Mouse (Mus musculus) liver, postnatal 0 days (tissue): Measurements from ENCODE around the gene Krt15. TPM values are rescaled to one million over a fixed set of nuclear protein-coding genes. Genes with fewer than 3 reads are reported as not detected.

Experiments
- ATAC-seq: fragments of 200-750 bp; cut with Nextera tagmentation; 2 replicates; pipeline ENCODE4 v1.8.0; 2017; ENCODE audit warnings: mild to moderate bottlenecking, moderate library complexity
- DNase-seq: peaks from one replicate; pipeline ENCODE4 v3.0.0-alpha.2; 2016
- H3K27ac ChIP-seq: fragments of 300-500 bp; sonication (generic); 2 replicates; pipeline ENCODE4 v1.5.1; 2014; ENCODE audit warnings: antibody characterized with exemption, moderate library complexity, mild to moderate bottlenecking, low read depth
- H3K27me3 ChIP-seq: fragments of 300-500 bp; sonication (generic); 2 replicates; pipeline ENCODE4 v1.6.1; 2014; ENCODE audit warnings: low read length, control low read depth, mixed read lengths; ENCODE audit not compliant: insufficient read depth
- H3K36me3 ChIP-seq: fragments of 300-500 bp; sonication (generic); replicated peaks from 2 replicates; pipeline ENCODE4 v1.6.1; 2014; ENCODE audit warnings: mild to moderate bottlenecking, control low read depth, low read length, moderate library complexity, mixed read lengths; ENCODE audit not compliant: insufficient read depth
- H3K4me1 ChIP-seq: fragments of 300-500 bp; sonication (generic); 2 replicates; pipeline ENCODE4 v1.6.1; 2014; ENCODE audit warnings: antibody characterized with exemption, mild to moderate bottlenecking, control low read depth; ENCODE audit not compliant: insufficient read depth
- H3K4me2 ChIP-seq: fragments of 300-500 bp; sonication (generic); 2 replicates; pipeline ENCODE4 v1.6.1; 2014; ENCODE audit warnings: low read depth, mild to moderate bottlenecking, low read length, moderate library complexity, mixed read lengths
- H3K4me3 ChIP-seq: fragments of 300-500 bp; sonication (generic); 2 replicates; pipeline ENCODE4 v1.5.1; 2014; ENCODE audit warnings: low read depth, low read length
- H3K9ac ChIP-seq: fragments of 300-500 bp; sonication (generic); replicated peaks from 2 replicates; pipeline ENCODE4 v1.6.1; 2014; ENCODE audit warnings: mild to moderate bottlenecking, moderate library complexity
- H3K9me3 ChIP-seq: fragments of 300-500 bp; sonication (generic); 2 replicates; pipeline ENCODE4 v1.6.1; 2016; ENCODE audit warnings: mild to moderate bottlenecking, control low read depth, low read length, mixed read lengths
- CTCF ChIP-seq: sonication (generic); IDR thresholded peaks from 2 replicates; pipeline ENCODE4 v1.5.1; 2016; ENCODE audit warnings: antibody characterized with exemption, low read depth
- EP300 ChIP-seq: IDR thresholded peaks from 2 replicates; pipeline ENCODE4 v1.6.1; 2016; ENCODE audit warnings: antibody characterized with exemption, low read depth, mild to moderate bottlenecking
- WGBS: fragments of 180-500 bp; shearing (Covaris S2); extraction: QIAGEN DNeasy Blood & Tissue Kit; methylation state at CpG from one replicate; pipeline ENCODE4 v1.1.7; 2014; ENCODE audit not compliant: insufficient replicate concordance; 5-methylcytosine and 5-hydroxymethylcytosine counted together
- polyA plus RNA-seq: library from polyadenylated mRNA; unstranded; fragments of >200 nt; fragmentation: Nextera tagmentation; extraction: Ambion mirVana; gene quantifications from 2 replicates; pipeline ENCODE4 v1.2.1, GENCODE M21; 2015

The Krt15 gene
- polyA plus RNA-seq, 1 experiment from 2014 or later, result 0.11 TPM

DNA sequence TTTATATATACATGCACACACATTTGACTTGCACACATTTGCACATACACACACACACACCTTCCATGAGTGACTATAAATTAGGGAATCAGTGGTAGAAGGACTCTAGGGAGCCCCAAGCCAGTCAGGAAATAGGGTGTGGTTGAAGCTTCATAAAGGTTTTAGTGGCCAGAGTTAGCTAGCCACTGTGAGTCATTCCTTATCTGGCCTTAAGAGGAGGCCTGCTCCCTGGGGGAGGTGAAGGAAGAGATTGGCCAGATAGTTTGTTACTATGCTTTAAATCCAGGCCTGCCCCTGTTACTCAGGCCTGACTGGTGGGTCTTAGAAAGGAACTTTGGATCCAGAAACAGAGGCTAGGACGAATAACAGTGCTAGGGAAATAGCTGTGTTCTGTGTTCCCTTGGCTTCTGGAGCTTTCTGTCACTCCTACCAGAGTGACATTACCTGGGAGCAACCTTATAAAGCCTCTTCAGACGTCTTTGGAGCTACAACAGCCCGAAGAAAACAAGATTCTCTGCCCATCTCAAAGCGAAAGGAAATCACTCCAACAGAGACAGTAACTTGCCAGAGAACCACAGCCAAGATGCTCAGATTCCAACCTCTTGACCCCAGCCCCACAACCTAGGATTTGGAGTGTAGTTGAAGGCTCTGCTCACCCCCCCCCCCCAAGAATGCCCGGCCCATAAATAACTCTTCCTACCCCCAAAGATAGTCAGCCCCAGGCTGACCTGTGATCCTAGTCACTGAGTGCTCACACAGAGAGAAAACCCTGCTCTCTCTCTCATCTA is 12.0 kb upstream of the Krt15 start:
- Histone ChIP-seq H3K27me3 (peaks cover 22% of the 10 kb centered on the region), H3K9ac (no peak overlapping the region), H3K9me3 (no peaks in the 10 kb centered on the region), H3K27ac (no peak overlapping the region), H3K36me3 (no peaks in the 10 kb centered on the region), H3K4me2 (no peak overlapping the region), H3K4me1 (no peaks in the 10 kb centered on the region), H3K4me3 (no peak overlapping the region)
- DNase-seq, result no peak
- TF ChIP-seq CTCF (no peak), EP300 (no peak)
- WGBS, result 51% methylated on average over 5 of the region's 5 CpGs
- no peak for ATAC-seq

DNA sequence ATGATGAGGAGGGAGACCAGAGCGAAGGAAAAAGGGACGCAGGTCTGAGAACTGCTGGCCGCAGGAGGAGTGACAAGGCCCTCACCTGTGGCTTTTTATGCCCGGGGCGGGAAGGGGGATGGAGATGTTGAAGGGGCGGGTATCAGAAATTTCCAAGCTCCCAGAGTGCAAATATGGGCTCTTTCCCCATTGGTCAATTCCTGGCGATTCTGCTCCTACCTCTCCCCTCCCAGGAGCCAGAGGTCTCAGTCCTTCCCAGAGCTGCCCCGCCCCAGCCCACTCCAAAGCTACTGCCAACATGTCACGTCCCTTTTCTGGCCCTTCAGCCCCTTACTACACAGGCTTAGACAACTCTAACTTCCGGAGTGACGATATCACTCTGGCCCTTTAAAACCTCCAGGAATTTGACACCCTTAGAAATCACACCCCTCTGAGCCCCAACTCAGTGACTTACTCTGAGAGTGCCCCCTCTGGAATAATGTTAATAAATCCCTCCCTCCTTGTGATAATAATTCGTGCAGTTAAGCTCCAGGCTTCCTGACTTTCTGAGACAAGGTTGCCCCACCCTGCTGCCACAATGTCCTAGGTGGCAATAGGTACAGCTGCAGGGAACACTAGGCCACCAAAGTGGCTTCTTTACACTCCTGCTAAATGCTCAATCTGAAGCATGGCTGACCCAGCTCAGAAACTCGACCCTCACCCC is 10.3 kb upstream of the Krt15 start:
- Histone ChIP-seq H3K4me2 (no peak overlapping the region), H3K9me3 (no peaks in the 10 kb centered on the region), H3K36me3 (no peaks in the 10 kb centered on the region), H3K27ac (no peak overlapping the region), H3K27me3 (peaks cover 22% of the 10 kb centered on the region), H3K9ac (no peak overlapping the region), H3K4me1 (no peaks in the 10 kb centered on the region), H3K4me3 (no peak overlapping the region)
- TF ChIP-seq EP300 (no peak), CTCF (no peak)
- ATAC-seq, result no peak
- WGBS, result 5% methylated on average over 13 of the region's 13 CpGs
- DNase-seq, result no peak

DNA sequence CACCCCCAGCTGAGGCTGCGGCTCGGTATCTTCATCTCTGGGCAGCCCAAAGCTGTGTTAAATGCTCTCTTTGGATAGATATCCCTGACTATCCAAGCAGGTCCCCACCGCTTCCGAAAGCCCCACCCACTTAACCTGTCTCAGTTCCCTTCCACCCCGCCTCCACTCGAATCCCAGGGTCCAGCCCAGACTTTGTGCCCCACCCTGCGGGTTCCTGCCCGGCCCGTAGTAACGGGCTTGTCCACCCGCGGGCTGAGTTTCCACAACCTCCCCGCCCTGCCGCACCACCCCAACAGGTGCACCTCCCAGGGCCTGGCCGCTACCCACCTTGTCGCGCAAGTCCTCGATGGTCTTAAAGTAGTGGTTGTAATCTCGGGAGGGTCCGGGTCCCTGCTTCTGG is 9.4 kb upstream of the Krt15 start:
- H3K4me3 ChIP-seq, result peak overlapping the region; percentile 20
- WGBS, result 6% methylated on average over 20 of the region's 20 CpGs
- no peaks in the 10 kb centered on the region for H3K9me3 ChIP-seq
- TF ChIP-seq CTCF (no peak), EP300 (no peak)
- peaks cover 22% of the 10 kb centered on the region for H3K27me3 ChIP-seq
- DNase-seq (no peak), ATAC-seq (no peak)
- H3K4me2 ChIP-seq, result peak overlapping the region; percentile 44
- no peaks in the 10 kb centered on the region for H3K4me1 ChIP-seq
- no peak overlapping the region for H3K27ac ChIP-seq
- H3K9ac ChIP-seq, result no peak overlapping the region; the same call in 1 of the 2 replicates
- H3K36me3 ChIP-seq, result no peaks in the 10 kb centered on the region

DNA sequence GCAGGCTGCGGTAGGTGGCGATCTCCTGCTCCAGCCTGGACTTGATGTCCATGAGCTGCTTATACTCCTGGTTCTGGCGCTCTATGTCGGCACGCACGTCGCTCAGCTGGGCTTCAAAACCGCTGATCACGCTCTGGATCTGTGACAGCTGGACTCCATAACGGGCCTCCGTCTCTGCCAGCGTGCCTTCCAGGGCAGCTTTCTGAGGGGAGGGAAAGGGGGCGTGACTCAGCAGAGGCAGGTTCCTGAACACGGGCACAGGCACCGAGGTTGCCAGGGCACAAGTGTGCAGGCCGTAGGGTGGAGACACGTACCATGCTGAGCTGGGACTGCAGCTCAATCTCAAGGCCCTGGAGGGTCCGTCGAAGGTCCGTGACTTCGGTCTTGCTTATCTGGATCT is 5.2 kb upstream of the Krt15 start:
- Histone ChIP-seq H3K4me3 (no peak overlapping the region), H3K4me1 (no peaks in the 10 kb centered on the region), H3K4me2 (no peak overlapping the region), H3K9me3 (no peaks in the 10 kb centered on the region), H3K9ac (no peak overlapping the region), H3K27me3 (peaks cover 19% of the 10 kb centered on the region), H3K27ac (no peak overlapping the region), H3K36me3 (no peaks in the 10 kb centered on the region)
- no peak for DNase-seq
- TF ChIP-seq EP300, result no peak
- no peak for TF ChIP-seq CTCF
- ATAC-seq, result no peak
- WGBS, result 82% methylated on average over 21 of the region's 21 CpGs

DNA sequence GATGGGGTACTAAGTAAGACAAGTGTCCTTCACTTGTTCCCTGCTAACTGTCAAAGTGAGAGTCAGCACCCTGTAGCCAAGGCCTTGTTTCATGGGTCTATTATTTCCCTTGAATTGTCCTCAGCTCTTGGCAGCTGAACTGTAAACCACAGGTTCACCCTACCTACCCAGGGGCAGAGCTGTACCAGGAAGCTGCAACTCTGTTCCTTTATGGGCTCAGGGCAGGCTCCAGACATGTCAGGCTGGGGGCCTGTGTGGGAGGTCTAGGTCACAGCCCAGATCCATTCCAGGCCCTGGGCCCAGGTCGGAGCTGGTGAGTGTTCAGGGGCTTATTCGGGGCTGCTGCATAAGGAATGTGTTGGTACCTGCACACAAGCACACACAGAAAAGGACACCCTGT is 3.7 kb upstream of the Krt15 start:
- Histone ChIP-seq H3K4me3 (no peak overlapping the region), H3K9ac (no peak overlapping the region), H3K9me3 (no peaks in the 10 kb centered on the region), H3K27me3 (peaks cover 3% of the 10 kb centered on the region; the same call in 1 of the 2 replicates), H3K36me3 (no peaks in the 10 kb centered on the region), H3K4me1 (no peaks in the 10 kb centered on the region), H3K27ac (no peak overlapping the region), H3K4me2 (no peak overlapping the region)
- WGBS, result 72% methylated on average over 2 of the region's 2 CpGs
- DNase-seq, result no peak
- TF ChIP-seq CTCF (no peak), EP300 (no peak)
- ATAC-seq, result no peak

DNA sequence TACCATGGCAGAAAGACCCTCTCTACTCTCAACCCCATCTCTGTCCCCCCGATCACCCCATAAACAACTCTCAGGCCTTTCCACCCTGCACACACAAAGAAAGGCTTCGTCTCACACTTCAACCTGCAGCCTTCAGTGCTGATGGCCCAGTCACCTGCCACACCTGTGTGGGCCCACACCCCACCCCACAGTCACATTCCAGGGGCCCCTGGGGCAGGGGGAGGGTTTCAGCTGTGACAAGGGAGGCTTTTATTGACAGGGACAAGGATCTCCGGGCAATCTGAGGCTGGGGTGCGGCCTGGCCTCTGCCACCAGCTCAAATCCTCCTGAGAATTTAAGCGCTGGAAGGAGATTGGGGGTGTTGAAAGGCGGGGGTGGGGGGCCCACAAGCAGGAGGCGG is 3.1 kb upstream of the Krt15 start:
- Histone ChIP-seq H3K9me3 (no peaks in the 10 kb centered on the region), H3K27me3 (no peaks in the 10 kb centered on the region), H3K4me3 (no peak overlapping the region), H3K4me2 (no peak overlapping the region), H3K4me1 (no peaks in the 10 kb centered on the region), H3K27ac (no peak overlapping the region), H3K36me3 (no peaks in the 10 kb centered on the region), H3K9ac (no peak overlapping the region)
- TF ChIP-seq EP300, result no peak
- TF ChIP-seq CTCF, result no peak
- WGBS, result 73% methylated on average over 7 of the region's 7 CpGs
- DNase-seq (no peak), ATAC-seq (no peak)
